Mouse (Mus musculus) gastrocnemius, adult 8-10 months (tissue): Measurements from ENCODE around the gene 6330409D20Rik. TPM values are rescaled to one million over a fixed set of nuclear protein-coding genes. Genes with fewer than 3 reads are reported as not detected.

Experiments
- DNase-seq, 2 experiments: peaks; one replicate each; pipeline ENCODE4 v3.0.0; 2022; ENCODE audit warnings: low spot score in 2 of 2
- total RNA-seq, 4 experiments: library from RNA; stranded (reverse); gene quantifications; 2 replicates each; pipeline ENCODE4 v1.2.4; 2022

6330409D20Rik gene
- total RNA-seq, 4 experiments from 2014 or later, result not detected

DNA sequence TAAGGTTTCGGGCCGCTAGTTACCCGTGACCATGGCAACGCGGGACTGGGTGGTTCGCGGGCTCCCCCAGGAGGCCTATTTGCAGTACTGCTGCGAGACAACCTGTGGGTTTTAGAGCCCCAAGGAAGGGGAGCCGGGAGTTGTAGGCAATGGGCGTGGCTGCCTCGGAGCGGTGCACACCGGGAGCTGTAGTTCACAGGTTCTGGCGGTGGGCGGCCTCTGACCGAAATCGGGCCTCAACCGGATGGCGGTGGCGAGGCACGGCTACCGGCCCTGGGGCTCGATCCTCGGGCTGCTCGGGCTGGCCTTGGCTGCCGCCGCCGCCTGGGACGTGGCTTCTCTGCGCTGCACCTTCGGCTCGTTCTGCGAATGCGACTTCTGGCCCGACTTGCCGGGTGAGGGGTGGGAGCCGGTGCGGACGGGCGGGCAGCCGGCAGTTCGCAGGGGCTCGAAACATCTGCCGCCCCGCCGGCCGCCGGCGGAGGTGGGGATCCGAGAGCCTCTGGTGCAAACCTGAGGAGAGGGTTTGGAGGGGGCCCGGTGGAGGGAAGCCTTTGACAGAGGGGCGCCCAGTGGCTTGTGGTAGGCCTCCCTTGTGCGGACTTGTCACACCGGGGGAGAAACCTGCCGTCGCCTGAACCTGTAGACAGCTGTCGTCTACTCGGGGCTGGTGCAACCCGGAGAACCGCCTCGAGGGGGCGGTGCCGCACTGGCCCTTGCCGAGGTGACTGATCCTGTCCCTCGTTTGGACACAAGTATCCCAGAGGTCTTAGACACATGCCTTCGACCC, 16.4 kb upstream of the 6330409D20Rik start, which contains the start of gene Tor2a:
TSS of gene Tor2a (plus strand) at position 179 of the 790 bp plus-strand sequence.
- peak; percentile 94 to 96 for DNase-seq

DNA sequence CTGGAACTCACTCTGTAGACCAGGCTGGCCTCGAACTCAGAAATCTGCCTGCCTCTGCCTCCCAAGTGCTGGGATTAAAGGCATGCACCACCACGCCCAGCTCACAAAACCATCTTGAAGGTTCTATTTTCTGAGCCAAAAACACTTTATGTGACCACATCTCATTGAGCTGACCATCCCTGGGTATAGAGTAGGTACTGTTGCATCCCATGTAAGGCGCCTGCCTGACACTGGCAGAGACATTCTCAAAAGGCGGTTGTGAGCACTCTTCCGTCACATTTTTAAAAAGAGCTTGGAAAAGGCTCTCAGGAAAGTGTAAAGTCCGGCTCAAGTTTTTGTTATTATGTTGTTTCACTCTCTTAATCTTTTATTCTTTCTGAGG, 15.8 kb upstream of the 6330409D20Rik start:
- no peak for DNase-seq

DNA sequence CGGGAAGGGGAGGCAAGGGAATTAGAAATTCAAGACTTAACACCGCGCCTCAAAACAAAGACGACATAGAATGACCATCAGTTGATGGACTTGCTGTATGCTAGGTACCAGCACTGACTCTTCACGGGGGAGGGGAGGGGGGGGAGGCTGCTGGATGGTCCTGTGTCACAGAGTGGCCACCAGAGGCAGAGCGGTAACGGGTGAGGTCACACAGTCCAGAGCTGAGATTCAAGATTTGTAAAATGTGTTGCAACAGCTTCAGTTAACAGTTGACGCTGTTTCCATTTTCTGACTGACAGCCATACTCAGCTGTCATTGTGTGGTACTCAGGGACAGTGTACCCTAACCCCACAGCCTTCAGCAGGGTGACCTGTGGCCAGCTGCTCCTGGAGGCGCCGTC, 11.4 kb upstream of the 6330409D20Rik start:
- DNase-seq, result no peak

DNA sequence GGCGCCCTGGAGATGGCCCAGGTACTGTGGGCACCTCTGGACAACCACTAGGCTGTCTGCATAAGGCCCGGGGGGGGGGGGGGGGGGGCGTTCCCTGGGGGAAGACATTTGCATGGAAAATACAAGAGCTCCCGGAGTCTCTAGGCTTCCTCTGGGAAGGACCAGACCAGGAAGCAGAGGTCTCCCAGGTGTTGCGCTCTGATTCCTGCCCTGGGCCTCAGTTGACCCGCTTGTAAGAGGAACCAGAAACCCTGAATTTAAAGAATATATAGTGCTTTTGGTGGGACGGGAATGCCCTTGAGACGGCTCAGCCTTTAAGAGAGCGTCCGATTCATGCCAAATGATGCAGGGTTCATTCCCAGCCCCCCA, 10.8 kb upstream of the 6330409D20Rik start:
- DNase-seq, result no peak

DNA sequence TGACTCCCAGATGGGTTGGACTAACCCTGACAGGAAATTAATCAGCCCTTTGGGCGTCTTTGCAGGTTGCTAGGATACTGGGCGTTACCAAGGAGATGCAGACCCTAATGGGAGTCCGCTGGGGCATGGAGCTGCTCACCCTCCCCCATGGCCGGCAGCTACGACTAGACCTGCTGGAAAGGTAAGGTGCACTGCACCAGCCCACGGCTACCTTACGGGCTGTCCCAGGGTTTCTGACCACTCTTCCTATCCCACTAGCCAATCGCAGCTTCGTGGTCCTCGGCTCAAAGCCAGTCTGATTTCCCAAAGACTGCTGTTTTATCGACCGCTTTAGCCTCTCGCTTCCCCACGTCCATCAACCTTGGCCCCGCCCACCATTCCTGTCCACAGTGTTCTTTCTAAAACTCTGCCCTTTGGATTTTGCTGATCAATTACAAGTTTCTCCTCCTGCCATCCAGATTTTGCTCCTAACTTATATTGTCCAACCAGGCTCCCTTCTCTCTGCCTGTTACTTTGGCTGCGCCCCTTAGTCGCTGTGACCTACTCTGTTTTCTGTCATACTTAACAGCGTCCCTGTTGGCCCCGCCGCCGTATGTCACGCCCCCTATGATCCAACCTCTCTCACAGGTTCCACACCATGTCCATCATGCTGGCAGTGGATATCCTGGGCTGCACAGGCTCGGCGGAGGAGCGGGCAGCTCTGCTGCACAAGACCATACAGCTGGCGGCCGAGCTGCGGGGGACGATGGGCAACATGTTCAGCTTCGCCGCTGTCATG, 10.3 kb upstream of the 6330409D20Rik start:
- no peak for DNase-seq

DNA sequence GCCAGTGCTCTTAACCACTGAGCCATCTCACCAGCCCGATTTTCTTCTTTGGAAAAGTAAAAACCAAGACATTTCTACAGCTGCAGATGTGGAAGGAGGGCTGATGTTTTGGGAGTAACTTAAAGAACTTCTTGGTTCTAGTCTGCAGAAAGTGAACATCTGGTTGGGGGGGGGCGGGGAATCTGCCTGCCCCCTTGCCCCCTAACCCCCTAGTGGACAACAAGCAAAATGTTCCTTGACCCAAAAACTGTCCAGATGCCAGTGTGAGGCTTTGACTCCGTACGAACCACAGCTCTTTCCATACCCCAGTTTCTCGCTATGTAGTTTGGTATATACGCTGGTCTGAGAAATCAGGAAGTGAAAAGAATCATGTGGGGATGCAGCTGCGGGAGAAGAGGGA, 9.4 kb upstream of the 6330409D20Rik start:
- DNase-seq, result no peak

DNA sequence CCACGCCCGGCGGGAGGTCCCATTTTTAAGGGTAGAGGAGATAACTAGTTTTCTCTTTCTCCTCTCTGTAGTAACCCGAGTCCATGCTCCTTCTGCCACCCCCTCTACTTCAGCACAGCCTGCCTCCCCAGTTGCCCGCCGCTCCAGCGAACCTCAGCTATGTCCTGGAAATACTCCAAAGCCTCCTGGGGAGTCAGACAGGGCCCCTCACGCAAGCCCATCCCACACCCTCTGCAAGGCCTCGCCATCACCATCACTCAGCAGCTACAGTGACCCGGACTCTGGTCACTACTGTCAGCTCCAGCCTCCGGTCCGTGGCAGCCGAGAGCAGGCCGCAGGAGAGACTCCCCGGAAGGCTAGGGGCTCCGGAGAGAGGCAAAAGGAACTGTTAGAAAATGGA, 8.3 kb upstream of the 6330409D20Rik start:
- no peak for DNase-seq

DNA sequence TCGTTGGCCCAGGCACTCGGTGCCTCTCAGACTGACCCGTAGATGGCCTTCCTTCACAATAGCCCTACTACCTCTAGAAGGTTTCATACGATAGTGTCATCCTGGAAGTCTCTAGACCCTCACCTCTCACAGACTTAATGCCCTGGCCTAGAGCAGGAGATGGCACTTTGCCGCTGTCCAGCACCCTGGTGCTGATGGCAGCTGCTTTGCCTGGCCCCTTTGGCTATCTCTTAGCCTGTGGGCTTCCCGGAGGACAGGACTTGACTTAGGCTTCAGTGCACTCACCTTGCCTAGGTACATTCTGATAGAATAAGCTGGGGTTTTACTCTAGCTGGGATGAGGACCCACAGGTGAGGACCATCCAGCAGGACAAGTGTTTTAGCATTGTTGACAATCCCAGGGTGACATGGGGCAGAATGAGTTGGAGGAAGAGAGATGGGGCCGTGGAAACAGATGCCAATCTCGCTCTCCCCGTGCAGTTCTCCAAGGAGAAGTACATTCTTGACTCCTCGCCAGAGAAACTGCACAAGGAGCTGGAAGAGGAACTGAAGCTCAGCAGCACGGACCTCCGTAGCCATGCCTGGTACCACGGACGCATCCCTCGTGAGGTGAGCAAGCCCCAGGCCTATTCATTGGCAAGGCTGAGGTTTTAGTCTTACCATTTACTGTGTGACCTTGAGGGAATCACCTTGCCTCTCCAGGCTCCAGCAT, 3.6 kb upstream of the 6330409D20Rik start:
- no peak for DNase-seq

DNA sequence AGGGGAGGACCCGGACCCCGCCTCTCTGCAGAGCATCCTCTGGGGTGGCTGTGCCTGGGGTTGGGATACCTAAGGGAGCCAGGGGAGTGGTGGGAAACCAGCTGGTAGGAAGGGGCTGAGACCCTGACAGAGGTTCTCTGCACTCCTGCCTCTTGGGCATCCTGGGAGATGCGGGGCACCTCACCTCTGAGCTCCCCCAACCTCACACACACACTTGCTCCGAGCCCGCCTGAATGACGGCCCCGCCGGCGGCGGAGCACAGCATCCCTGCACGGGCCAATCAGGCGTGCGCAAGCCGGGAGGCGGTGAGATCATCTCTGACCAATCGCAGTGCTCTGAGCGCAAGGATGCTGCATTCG, 1.3 kb upstream of the 6330409D20Rik start:
- DNase-seq, result no peak

DNA sequence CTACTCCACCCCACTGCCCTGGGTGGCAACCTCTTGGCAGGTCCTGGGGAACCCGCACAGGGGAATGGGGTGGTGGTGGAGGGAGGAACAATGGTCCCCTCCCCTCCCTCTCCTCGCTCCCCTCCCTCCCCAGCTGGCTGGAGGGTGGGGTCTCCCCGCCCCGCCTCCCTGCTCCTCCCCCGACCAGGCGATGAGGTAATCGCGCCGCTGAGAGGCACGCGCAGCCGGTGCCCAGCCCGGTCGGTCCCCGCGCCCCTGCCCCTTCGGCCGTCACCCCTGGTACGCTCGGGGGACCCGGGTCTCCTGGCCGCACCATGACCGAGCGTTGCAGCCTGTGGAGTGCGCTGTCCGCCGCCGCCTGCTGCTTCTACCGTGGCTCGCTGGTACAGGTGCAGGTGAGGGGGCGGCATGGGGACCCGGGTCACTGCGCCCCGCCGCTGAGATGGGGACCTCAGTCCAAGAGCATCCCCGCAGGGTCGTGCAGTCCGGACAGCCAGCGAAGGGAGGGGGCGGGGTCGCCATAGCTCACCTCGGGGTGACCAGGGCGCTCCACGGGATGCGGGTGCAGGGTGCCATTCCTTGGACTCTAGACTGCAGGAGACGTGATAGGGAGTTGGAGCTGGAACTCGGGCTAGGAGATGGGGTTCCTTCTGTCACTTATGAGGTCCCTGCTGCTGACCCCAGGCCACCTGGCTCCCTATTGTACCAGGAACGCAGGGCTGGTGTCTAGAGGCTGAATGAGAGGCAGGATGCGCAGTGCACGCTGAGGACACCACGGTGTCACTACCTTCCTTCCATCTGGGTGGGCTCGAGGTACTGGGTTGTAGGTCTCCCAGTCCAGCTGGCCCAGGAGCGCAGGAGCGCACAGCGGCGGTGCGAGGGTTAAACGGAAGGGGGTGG, 707 bp upstream of the 6330409D20Rik start:
- no peak for DNase-seq

DNA sequence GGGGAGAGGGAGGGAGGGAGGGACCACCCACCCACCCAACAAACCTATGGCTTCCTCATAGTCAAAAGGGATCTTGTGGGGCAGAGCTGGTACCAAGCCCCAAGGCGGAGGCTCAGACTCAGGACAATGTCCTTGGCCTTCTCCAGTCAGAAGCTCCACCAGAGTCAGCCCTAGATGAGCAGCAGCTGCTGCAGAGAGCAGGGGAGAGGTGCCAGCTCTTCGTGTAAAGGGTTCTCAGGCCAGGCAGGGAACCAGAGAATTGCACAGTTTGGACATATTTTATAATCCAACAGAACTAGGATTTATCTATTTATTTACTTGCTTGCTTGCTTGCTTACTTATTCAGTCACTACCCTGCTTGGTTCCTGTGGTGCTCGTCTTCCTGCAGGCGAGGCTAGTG, 1.5 kb downstream of the 6330409D20Rik start:
- DNase-seq, result no peak

DNA sequence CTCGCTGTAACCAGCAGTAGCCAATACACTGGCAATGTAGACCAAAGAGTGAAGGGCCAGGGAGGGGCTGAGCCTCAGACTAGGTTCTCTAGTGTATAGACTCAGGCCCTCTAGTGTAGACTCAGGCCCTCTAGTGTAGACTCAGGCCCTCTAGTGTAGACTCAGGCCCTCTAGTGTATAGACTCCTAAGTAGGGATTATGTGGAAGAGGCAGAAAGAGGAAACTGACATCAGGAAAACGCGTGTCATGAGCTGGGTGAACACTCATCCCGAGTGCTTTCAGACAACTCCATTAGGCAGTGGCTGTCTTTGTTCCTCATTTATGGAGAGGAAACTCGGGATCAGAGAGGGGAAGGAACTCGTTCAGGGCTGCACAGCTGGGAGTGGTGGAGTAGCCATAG, 3.8 kb downstream of the 6330409D20Rik start:
- DNase-seq, result no peak

DNA sequence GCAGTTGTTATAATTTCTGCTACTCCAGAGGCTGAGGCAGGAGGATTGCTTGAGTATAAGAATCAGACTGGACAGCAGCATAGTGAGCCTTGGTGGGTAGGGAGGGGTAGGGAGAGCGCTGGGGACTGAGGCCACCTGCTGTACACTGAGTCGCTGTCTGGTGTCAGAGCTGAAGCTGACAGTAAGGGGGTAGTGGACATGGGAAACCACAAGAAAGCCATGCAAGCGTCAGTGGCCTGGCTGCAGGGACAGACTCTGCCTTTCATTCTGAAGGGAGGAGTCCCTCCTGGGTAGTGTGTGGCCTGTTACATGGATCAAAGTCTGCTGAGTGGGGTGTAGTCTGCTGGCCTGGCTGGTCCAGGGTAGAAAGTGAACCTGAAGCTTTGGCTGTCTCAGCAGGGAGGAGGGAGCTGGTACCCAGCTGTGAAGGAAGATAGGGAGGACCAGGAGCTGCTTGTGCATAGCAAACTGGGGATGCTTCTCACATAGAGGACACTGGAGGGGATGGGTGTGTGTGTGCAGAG, 4.4 kb downstream of the 6330409D20Rik start:
- DNase-seq, result no peak

DNA sequence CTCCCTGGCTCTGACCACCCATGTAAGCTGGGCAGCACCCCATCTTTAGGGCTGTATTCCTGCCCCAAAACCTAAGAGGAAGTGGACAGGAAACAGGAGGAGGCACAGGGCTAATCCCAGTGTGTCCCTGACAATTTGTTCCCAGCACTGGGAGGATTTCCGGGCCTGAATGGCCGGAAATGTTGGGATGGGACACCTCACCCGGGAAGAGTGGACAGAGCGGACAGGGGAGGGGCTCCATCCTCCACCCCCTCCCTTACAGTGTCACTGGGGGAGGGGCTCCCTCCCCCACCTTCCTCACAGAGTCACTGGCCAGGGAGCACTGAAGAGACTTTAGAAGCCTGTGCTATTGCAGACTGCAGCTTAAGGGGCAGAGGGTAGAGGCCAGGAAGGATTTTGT, 5.9 kb downstream of the 6330409D20Rik start:
- no peak for DNase-seq

DNA sequence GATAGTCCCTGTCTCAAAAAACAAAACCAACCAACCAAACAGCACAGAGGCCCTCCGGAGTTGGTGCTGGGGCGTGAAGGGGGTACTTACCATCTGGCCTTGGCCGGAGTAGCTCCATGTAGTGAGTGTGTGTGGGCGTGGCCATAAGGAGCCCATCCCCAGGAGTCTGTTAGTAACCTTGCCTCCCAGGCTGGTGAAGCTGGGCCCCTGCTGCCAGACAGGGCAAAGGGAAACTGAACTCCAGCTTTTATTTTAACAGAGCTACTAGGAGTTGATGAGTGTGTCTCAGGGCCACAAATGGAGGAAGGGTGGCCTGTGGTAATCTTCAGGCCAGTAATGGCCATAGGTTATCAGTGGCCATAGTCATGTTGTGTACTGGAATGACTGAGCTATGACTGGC, 6.3 kb downstream of the 6330409D20Rik start:
- no peak for DNase-seq

DNA sequence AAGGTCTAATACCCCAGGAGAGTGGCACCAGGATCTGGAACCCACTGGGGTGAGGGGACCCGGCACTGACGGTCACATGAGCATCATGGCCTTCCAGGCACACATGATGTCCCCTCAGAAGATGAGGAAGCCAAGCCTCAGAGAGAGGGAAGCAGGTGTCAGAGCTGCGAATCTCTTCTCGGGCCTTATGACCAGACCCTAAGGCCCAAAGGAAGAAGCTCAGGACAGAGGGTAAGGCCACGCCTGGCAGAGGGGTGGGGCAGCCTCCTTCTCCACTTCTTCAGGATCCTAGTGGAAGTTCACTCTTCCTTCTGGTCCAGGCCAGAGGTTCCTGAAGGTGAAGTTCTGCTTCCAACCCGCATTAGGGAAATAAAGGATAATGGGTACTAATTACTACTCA, 8.1 kb downstream of the 6330409D20Rik start:
- DNase-seq, result no peak

DNA sequence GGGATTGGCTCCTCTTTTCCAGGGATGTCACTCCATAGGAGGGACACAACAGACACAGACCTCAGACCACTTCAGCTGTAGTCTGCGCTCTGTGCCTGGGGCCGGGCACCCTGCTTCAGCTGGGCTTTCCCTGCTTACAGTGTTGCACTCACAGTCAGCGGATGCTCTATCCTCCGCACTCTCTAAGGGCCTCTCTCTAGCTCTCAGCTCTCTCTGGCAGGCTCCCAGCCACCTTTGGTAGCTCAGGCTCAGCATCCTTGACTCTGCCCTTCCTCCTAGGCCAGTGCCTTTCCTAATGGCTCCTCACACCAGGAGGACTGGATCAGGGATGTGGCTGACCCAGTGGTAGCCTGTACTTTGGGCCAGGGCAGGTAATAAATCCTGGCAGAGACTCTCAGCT, 8.9 kb downstream of the 6330409D20Rik start:
- DNase-seq, result no peak

DNA sequence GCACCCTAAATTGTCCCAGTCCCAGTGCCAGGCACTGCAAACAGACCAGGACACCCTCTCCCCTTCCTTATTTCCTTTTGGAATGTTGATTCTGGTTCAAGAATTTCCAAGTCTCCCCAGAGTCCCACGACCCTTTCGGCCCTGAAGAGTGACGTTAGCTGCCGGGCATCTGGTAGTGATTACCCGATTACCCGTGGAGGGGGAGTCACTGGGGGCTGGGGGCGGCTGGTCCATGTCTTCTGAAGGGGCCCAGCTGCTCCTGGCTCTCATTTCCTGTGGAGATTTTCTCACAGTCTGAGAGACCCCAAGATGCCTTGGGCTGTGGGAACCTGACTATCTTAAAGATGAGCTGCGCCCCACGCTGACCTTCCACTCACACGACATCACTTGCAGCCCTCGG, 10.0 kb downstream of the 6330409D20Rik start:
- no peak for DNase-seq

DNA sequence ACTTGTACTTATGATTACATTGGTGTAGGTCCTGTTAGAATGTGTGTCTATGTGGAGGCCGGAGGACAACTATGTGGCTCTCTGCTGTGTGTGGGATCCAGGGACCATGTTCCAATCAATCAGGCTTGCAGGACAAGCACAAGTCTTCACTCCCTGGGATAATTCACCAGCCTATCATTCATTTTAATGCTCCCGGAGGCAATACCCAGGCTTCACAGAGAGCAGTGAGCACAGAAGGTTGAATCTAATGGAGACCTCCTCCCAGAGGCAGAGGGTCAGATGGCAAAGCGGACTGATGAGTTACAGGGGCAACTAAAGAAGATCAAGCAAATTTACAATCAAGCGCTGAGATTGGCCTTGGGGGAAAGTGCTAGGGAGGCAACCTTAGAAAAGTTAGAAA, 11.3 kb downstream of the 6330409D20Rik start:
- no peak for DNase-seq

DNA sequence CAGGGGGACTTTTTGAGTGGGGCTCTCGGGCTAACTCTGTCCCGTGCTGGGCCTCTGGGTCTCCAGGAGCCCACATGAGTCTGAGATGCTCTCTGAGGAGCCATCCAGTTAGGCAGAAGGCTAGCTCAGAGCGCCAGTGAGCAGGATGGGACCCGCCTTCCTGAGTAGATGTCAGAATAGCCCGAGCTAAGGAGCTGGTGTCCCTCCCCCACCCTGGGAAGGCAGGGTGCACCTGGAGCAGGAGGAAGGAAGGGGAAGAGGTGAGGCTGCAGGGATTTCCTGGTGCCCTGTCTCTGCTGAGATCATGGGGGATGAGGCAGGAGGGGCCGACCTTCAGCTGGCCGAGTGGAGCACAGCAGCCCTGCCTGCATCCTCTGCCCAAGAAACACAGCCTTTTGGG, 12.4 kb downstream of the 6330409D20Rik start:
- DNase-seq, result no peak

DNA sequence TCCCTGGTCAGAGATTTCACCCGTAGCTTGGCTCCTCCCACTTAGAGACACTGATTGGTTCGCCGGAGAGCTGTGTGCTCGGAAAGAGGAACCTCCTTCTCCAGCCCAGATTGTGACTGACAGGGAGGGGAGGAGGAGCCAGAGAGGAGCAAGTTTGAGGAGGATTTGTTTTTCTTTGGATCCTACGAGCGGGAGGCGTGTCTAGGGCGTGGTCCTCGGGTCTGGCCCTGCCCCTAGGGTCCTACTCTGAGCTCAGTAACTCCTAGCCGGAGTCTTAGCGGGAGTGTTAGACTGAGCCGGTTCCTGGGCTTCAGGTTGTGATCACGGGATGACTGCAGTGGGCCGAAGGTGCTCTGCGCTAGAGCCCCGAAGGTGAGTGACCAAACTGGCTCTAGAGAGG, 13.4 kb downstream of the 6330409D20Rik start:
- peak; percentile 89 to 91 for DNase-seq
